Mouse (Mus musculus): ENCODE results near the gene Serpine1. TPM values are rescaled to one million over a fixed set of nuclear protein-coding genes. Genes with fewer than 3 reads are reported as not detected.

The Serpine1 gene
- polyA plus RNA-seq, 1 experiment from 2014 or later = 0.10 TPM

- H3K4me3 ChIP-seq = no peak overlapping the region
- H3K27me3 ChIP-seq = 0 out of 2 replicates have a peak, but pooled peaks cover 2% of the 10 kb centered on the region
- H3K4me2 ChIP-seq (replicated peaks) = no peak overlapping the region
- 0 out of 2 replicates have a peak, but pooled peaks cover 3% of the 10 kb centered on the region for H3K36me3 ChIP-seq
- 66% methylated on average over 6 of the region's 6 CpGs for WGBS
- no peaks in the 10 kb centered on the region for H3K9me3 ChIP-seq (replicated peaks)
- H3K4me1 ChIP-seq = peaks cover 4% of the 10 kb centered on the region
- H3K9ac ChIP-seq = no peak overlapping the region
- no peak for ATAC-seq (ENCODE audit: low FRiP score)
- no peak overlapping the region for H3K27ac ChIP-seq
Observed at GRCm38 (mm10) chr5:137108111-137108510, 36.0 kb upstream of the Serpine1 start.

GRCm38 (mm10) chr5:137107670-137108069, 35.6 kb upstream of the Serpine1 start:
- Histone ChIP-seq H3K36me3 (0 out of 2 replicates have a peak, but pooled peaks cover 2% of the 10 kb centered on the region), H3K27me3 (0 out of 2 replicates have a peak, but pooled peaks cover 2% of the 10 kb centered on the region), H3K9ac (no peak overlapping the region), H3K4me3 (no peak overlapping the region), H3K27ac (no peak overlapping the region), H3K4me2 (replicated peaks) (no peak overlapping the region), H3K4me1 (peaks cover 8% of the 10 kb centered on the region), H3K9me3 (replicated peaks) (no peaks in the 10 kb centered on the region)
- 85% methylated on average over 8 of the region's 8 CpGs for WGBS
- ATAC-seq (ENCODE audit: low FRiP score) = no peak

GRCm38 (mm10) chr5:137107024-137107423, 35.0 kb upstream of the Serpine1 start:
- no peak overlapping the region for H3K4me2 ChIP-seq (replicated peaks)

GRCm38 (mm10) chr5:137106434-137106833, 34.4 kb upstream of the Serpine1 start:
- ATAC-seq (ENCODE audit: low FRiP score) = no peak
- Histone ChIP-seq H3K36me3 (no peaks in the 10 kb centered on the region), H3K27ac (no peak overlapping the region), H3K27me3 (0 out of 2 replicates have a peak, but pooled peaks cover 2% of the 10 kb centered on the region), H3K4me2 (replicated peaks) (no peak overlapping the region), H3K9me3 (replicated peaks) (no peaks in the 10 kb centered on the region), H3K4me3 (no peak overlapping the region), H3K9ac (no peak overlapping the region), H3K4me1 (peaks cover 9% of the 10 kb centered on the region)
- 78% methylated on average over 4 of the region's 4 CpGs for WGBS

More at GRCm38 (mm10) chr5:137107024-137107423, 35.0 kb upstream of the Serpine1 start:
- Histone ChIP-seq H3K9ac (no peak overlapping the region), H3K27me3 (0 out of 2 replicates have a peak, but pooled peaks cover 2% of the 10 kb centered on the region), H3K27ac (no peak overlapping the region), H3K36me3 (no peaks in the 10 kb centered on the region), H3K4me1 (peaks cover 9% of the 10 kb centered on the region), H3K9me3 (replicated peaks) (no peaks in the 10 kb centered on the region), H3K4me3 (no peak overlapping the region)
- WGBS = 9% methylated on average over 6 of the region's 6 CpGs
- no peak; the same call in 1 of the 2 replicates for ATAC-seq (ENCODE audit: low FRiP score)

- H3K4me3 ChIP-seq = no peak overlapping the region
- H3K27ac ChIP-seq = no peak overlapping the region
- no peak overlapping the region for H3K4me2 ChIP-seq (replicated peaks)
- H3K27me3 ChIP-seq = no peaks in the 10 kb centered on the region
- no peak for ATAC-seq (ENCODE audit: low FRiP score)
- H3K4me1 ChIP-seq = peaks cover 9% of the 10 kb centered on the region
- no peaks in the 10 kb centered on the region for H3K36me3 ChIP-seq
- WGBS = 87% methylated on average over 2 of the region's 2 CpGs
- no peak overlapping the region for H3K9ac ChIP-seq
- no peaks in the 10 kb centered on the region for H3K9me3 ChIP-seq (replicated peaks)
Observed at GRCm38 (mm10) chr5:137103969-137104368, 31.9 kb upstream of the Serpine1 start.

GRCm38 (mm10) chr5:137102575-137103522, 30.8 kb upstream of the Serpine1 start:
- WGBS = 68% methylated on average over 28 of the region's 28 CpGs
- peaks cover 9% of the 10 kb centered on the region for H3K4me1 ChIP-seq
- H3K9me3 ChIP-seq (replicated peaks) = no peaks in the 10 kb centered on the region
- no peaks in the 10 kb centered on the region for H3K27me3 ChIP-seq
- no peak overlapping the region for H3K27ac ChIP-seq
- H3K36me3 ChIP-seq = no peaks in the 10 kb centered on the region
- no peak overlapping the region for H3K4me3 ChIP-seq
- no peak overlapping the region for H3K4me2 ChIP-seq (replicated peaks)
- H3K9ac ChIP-seq = no peak overlapping the region
- no peak for ATAC-seq (ENCODE audit: low FRiP score)

- no peak overlapping the region for H3K27ac ChIP-seq
- H3K27me3 ChIP-seq = no peaks in the 10 kb centered on the region
- H3K9me3 ChIP-seq (replicated peaks) = no peaks in the 10 kb centered on the region
- WGBS = 76% methylated on average over 10 of the region's 10 CpGs
- no peak overlapping the region for H3K9ac ChIP-seq
- H3K4me3 ChIP-seq = no peak overlapping the region
- no peaks in the 10 kb centered on the region for H3K36me3 ChIP-seq
- no peak for ATAC-seq (ENCODE audit: low FRiP score)
- H3K4me2 ChIP-seq (replicated peaks) = no peak overlapping the region
- H3K4me1 ChIP-seq = peaks cover 9% of the 10 kb centered on the region
Observed at GRCm38 (mm10) chr5:137102078-137102477, 30.0 kb upstream of the Serpine1 start.

- Histone ChIP-seq H3K27ac (no peak overlapping the region), H3K36me3 (no peaks in the 10 kb centered on the region), H3K27me3 (no peaks in the 10 kb centered on the region), H3K4me2 (replicated peaks) (no peak overlapping the region), H3K4me1 (peaks cover 9% of the 10 kb centered on the region; the same call in 1 of the 2 replicates), H3K9ac (no peak overlapping the region), H3K9me3 (replicated peaks) (no peaks in the 10 kb centered on the region), H3K4me3 (no peak overlapping the region)
- no peak for ATAC-seq (ENCODE audit: low FRiP score)
- 56% methylated on average over 4 of the region's 4 CpGs for WGBS
Observed at GRCm38 (mm10) chr5:137100660-137101059, 28.6 kb upstream of the Serpine1 start.

- no peak for ATAC-seq (ENCODE audit: low FRiP score)
- H3K4me2 ChIP-seq (replicated peaks) = no peak overlapping the region
- WGBS = 75% methylated on average over 11 of the region's 11 CpGs
- no peaks in the 10 kb centered on the region for H3K27me3 ChIP-seq
- H3K27ac ChIP-seq = no peak overlapping the region
- H3K9ac ChIP-seq = no peak overlapping the region
- H3K9me3 ChIP-seq (replicated peaks) = no peaks in the 10 kb centered on the region
- H3K36me3 ChIP-seq = no peaks in the 10 kb centered on the region
- H3K4me1 ChIP-seq = peaks cover 8% of the 10 kb centered on the region; the same call in 1 of the 2 replicates
- no peak overlapping the region for H3K4me3 ChIP-seq
Observed at GRCm38 (mm10) chr5:137098418-137098817, 26.4 kb upstream of the Serpine1 start.

- no peak overlapping the region for H3K4me2 ChIP-seq (replicated peaks)
- H3K36me3 ChIP-seq = no peaks in the 10 kb centered on the region
- no peaks in the 10 kb centered on the region for H3K9me3 ChIP-seq (replicated peaks)
- H3K9ac ChIP-seq = no peak overlapping the region
- no peaks in the 10 kb centered on the region for H3K27me3 ChIP-seq
- H3K4me3 ChIP-seq = no peak overlapping the region
- H3K4me1 ChIP-seq = no peaks in the 10 kb centered on the region
- no peak overlapping the region for H3K27ac ChIP-seq
- 82% methylated on average over 1 of the region's 1 CpGs for WGBS
- ATAC-seq (ENCODE audit: low FRiP score) = no peak
Observed at GRCm38 (mm10) chr5:137096037-137096436, 24.0 kb upstream of the Serpine1 start.

GRCm38 (mm10) chr5:137095135-137095534, 23.1 kb upstream of the Serpine1 start:
- Histone ChIP-seq H3K27ac (no peak overlapping the region), H3K27me3 (no peaks in the 10 kb centered on the region), H3K4me3 (no peak overlapping the region), H3K4me1 (no peaks in the 10 kb centered on the region), H3K9ac (no peak overlapping the region), H3K9me3 (replicated peaks) (no peaks in the 10 kb centered on the region), H3K4me2 (replicated peaks) (no peak overlapping the region), H3K36me3 (no peaks in the 10 kb centered on the region)
- 91% methylated on average over 10 of the region's 10 CpGs for WGBS
- ATAC-seq (ENCODE audit: low FRiP score) = no peak

GRCm38 (mm10) chr5:137093720-137094119, 21.7 kb upstream of the Serpine1 start:
- no peak overlapping the region for H3K4me3 ChIP-seq
- H3K4me1 ChIP-seq = no peaks in the 10 kb centered on the region
- no peak overlapping the region for H3K4me2 ChIP-seq (replicated peaks)
- no peaks in the 10 kb centered on the region for H3K27me3 ChIP-seq
- no peak overlapping the region; the same call in 1 of the 2 replicates for H3K27ac ChIP-seq
- no peak overlapping the region for H3K9ac ChIP-seq
- WGBS = 80% methylated on average over 9 of the region's 9 CpGs
- ATAC-seq (ENCODE audit: low FRiP score) = no peak
- no peaks in the 10 kb centered on the region for H3K36me3 ChIP-seq
- H3K9me3 ChIP-seq (replicated peaks) = no peaks in the 10 kb centered on the region

All from hindbrain, embryonic 12.5 days (tissue).